Mouse (Mus musculus): ENCODE results near the gene Bmpr2.

DNA sequence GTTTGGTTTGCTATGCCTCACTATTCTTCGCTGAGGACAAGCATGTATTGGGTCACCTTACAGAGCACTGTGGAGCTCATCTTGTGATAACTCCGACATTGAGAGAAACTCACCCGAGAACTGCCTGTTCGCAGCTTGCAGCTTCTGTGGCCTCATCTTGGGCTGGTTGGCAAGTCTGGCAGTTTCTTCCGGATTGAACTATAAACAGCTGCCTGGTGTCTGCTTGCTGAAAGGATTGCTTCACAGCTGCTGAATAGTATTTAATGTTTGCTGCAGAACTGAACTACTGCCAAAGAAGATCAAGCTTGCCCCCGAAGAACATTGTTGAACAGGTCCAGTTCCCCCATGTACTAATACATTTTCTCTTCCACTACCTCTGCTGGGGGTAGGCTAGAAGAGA, 29.1 kb upstream of the Bmpr2 start:
- TF ChIP-seq CTCF (IDR thresholded peaks at IDR 0.05; ENCODE audit: borderline replicate concordance, insufficient read depth, low read length) (no peak), POLR2A (IDR thresholded peaks at IDR 0.05; ENCODE audit: low read depth, low read length) (no peak)
